Mouse (Mus musculus) kidney, postnatal 0 days (tissue): ENCODE results near the gene Fads6. TPM values are rescaled to one million over a fixed set of nuclear protein-coding genes. Genes with fewer than 3 reads are reported as not detected.

Experiments used
- ATAC-seq: fragments of 200-750 bp; cut with Nextera tagmentation; replicated peaks from 2 replicates; pipeline ENCODE4 v1.8.0; 2017; ENCODE audit warnings: low read depth, moderate number of reproducible peaks, moderate TSS enrichment, moderate library complexity; ENCODE audit not compliant: low FRiP score
- DNase-seq: peaks from one replicate; pipeline ENCODE4 v3.0.0-alpha.2; 2016; ENCODE audit warnings: low spot score
- H3K27ac ChIP-seq: fragments of 300-500 bp; sonication (generic); 2 replicates; pipeline ENCODE4 v1.5.1; 2014; ENCODE audit warnings: mild to moderate bottlenecking
- H3K27me3 ChIP-seq: fragments of 300-500 bp; sonication (generic); 2 replicates; pipeline ENCODE4 v1.6.1; 2014; ENCODE audit warnings: low read length, mixed read lengths; ENCODE audit not compliant: insufficient read depth
- H3K36me3 ChIP-seq: fragments of 300-500 bp; sonication (generic); 2 replicates; pipeline ENCODE4 v1.6.1; 2014; ENCODE audit warnings: low read length, mixed read lengths; ENCODE audit not compliant: insufficient read depth
- H3K4me1 ChIP-seq: fragments of 300-500 bp; sonication (generic); replicated peaks from 2 replicates; pipeline ENCODE4 v1.6.1; 2014; ENCODE audit warnings: antibody characterized with exemption, low read length, mixed read lengths; ENCODE audit not compliant: insufficient read depth
- H3K4me2 ChIP-seq: fragments of 300-500 bp; sonication (generic); 2 replicates; pipeline ENCODE4 v1.6.1; 2014; ENCODE audit warnings: mild to moderate bottlenecking, low read length, moderate library complexity, mixed read lengths
- H3K4me3 ChIP-seq: fragments of 300-500 bp; sonication (generic); replicated peaks from 2 replicates; pipeline ENCODE4 v1.5.1; 2014; ENCODE audit warnings: low read depth, low read length
- H3K9ac ChIP-seq: fragments of 300-500 bp; sonication (generic); 2 replicates; pipeline ENCODE4 v1.6.1; 2014; ENCODE audit warnings: low read depth, low read length
- H3K9me3 ChIP-seq: fragments of 300-500 bp; sonication (generic); replicated peaks from 2 replicates; pipeline ENCODE4 v1.6.1; 2016; ENCODE audit warnings: low read length, inconsistent platforms, mixed read lengths
- CTCF ChIP-seq: IDR thresholded peaks from 2 replicates; pipeline ENCODE4 v1.5.1; 2016; ENCODE audit warnings: antibody characterized with exemption, low read depth, mild to moderate bottlenecking, moderate library complexity
- WGBS: fragments of 180-500 bp; shearing (Covaris S2); extraction: QIAGEN DNeasy Blood & Tissue Kit; methylation state at CpG from one replicate; pipeline ENCODE4 v1.1.7; 2014; 5-methylcytosine and 5-hydroxymethylcytosine counted together
- polyA plus RNA-seq: library from polyadenylated mRNA; unstranded; fragments of >200 nt; fragmentation: Nextera tagmentation; extraction: Ambion mirVana; gene quantifications from 2 replicates; pipeline ENCODE4 v1.2.1, GENCODE M21; 2015

The Fads6 gene
- polyA plus RNA-seq, 1 experiment from 2014 or later = 1.1 TPM

DNA sequence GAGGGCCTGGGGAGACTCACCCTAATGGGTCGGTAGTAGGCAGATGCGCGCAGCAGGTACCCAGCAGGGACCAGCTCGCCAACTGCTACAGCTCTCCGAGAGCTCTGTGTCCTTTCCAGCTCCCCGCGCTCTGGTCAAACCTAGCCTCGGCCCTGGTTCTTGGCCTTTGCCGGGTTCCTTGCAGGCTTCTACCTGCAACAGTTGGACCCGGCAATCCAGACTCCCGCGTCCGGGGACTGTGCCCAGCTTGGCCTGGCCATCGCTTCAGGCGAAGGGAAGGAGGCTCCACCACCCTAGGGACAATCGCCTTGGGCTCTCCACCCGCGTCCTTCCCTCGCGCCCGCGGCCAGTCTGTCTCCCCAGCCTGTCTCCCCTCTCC lies 31.1 kb downstream of the Fads6 start:
- Histone ChIP-seq H3K9me3 (no peaks in the 10 kb centered on the region), H3K9ac (no peak overlapping the region), H3K4me1 (peaks cover 14% of the 10 kb centered on the region; the same call in 1 of the 2 replicates), H3K36me3 (no peaks in the 10 kb centered on the region), H3K4me2 (peak overlapping the region; percentile 60), H3K4me3 (peak overlapping the region; percentile 31), H3K27ac (no peak overlapping the region), H3K27me3 (peaks cover 55% of the 10 kb centered on the region)
- DNase-seq = no peak
- no peak for ATAC-seq
- TF ChIP-seq CTCF = no peak
- 2% methylated on average over 22 of the region's 22 CpGs for WGBS

DNA sequence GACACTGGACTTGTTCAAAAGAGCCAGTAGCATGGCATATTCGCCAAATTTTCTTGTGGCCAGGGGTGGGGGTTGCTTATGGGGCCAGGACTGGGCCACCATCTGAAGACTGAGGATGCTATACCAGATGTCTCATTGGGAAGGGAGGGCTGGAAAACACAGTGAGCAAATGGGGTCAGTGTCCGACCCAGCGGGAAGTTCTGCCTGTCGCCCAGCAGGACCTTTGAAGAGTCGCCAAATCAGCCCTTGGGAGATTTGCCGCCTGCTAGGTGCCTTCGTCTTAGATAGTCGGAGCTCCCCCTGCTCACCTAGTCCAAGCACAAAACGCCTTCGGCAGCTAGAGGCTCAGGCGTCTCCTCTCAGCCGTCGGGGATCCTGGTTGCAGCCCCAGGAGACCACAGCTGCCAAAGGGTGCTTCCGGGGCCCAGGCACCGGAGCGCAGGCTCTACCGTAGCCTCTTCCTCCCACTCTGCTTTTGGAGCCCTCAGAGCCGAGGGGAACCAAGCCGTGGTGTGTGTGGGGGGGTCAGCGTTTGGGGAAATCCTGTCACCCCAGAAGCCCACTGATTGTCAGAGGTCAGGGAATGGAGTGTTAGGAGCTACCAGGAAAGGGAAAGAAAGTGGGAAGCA lies 31.6 kb downstream of the Fads6 start:
- Histone ChIP-seq H3K4me3 (0 out of 2 replicates have a peak overlapping the region, but pooled peaks have one; percentile 4), H3K9ac (no peak overlapping the region), H3K27ac (no peak overlapping the region), H3K4me1 (peaks cover 14% of the 10 kb centered on the region; the same call in 1 of the 2 replicates), H3K36me3 (no peaks in the 10 kb centered on the region), H3K9me3 (no peaks in the 10 kb centered on the region), H3K4me2 (no peak overlapping the region), H3K27me3 (peaks cover 58% of the 10 kb centered on the region)
- TF ChIP-seq CTCF = no peak
- 5% methylated on average over 20 of the region's 20 CpGs for WGBS
- no peak for DNase-seq
- no peak for ATAC-seq

DNA sequence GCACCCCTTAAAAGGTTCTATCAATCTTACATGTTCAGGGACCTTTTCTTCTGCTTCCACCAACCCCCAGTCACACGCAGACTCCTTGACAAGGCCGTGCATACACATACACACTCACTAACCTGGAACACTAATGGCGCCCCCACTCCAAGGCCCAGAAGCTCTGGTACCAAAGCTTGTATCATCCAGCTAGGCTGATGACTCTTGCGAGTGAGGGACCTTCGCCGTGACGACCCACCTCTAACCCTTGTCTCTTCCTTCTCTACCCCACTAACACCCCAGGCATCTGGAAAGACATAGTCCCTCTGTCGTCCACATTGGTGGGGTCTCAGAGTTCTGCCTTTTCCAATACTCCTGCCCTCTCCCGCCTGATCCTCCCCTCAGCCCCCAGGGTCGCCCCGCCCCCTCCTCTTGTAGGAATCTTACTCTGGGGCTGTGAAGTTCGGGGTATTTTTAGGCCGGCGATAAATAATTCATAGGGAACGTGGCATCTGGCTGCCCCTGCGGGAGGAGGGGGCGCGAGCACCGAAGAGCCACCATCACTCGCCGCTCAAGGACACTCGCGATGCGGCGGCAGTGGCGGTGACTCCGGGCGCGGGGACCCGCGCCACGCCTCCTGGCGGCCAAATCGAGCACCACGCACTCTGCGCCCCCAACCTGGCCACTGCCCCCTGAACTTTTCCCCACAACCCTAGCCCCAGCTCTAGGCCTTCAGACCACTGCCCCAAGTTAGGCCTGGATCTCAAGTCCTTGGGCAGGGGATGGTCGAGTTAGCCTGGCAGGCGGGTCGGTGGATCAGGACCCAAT lies 32.4 kb downstream of the Fads6 start:
- Histone ChIP-seq H3K4me3 (no peak overlapping the region; the same call in 1 of the 2 replicates), H3K4me1 (peaks cover 14% of the 10 kb centered on the region; the same call in 1 of the 2 replicates), H3K4me2 (peak overlapping the region; percentile 46), H3K9me3 (no peaks in the 10 kb centered on the region), H3K27ac (no peak overlapping the region), H3K36me3 (no peaks in the 10 kb centered on the region), H3K9ac (no peak overlapping the region), H3K27me3 (peaks cover 58% of the 10 kb centered on the region)
- WGBS = 8% methylated on average over 39 of the region's 39 CpGs
- TF ChIP-seq CTCF = peak; percentile 68
- DNase-seq (peak; percentile 47), ATAC-seq (no peak)

DNA sequence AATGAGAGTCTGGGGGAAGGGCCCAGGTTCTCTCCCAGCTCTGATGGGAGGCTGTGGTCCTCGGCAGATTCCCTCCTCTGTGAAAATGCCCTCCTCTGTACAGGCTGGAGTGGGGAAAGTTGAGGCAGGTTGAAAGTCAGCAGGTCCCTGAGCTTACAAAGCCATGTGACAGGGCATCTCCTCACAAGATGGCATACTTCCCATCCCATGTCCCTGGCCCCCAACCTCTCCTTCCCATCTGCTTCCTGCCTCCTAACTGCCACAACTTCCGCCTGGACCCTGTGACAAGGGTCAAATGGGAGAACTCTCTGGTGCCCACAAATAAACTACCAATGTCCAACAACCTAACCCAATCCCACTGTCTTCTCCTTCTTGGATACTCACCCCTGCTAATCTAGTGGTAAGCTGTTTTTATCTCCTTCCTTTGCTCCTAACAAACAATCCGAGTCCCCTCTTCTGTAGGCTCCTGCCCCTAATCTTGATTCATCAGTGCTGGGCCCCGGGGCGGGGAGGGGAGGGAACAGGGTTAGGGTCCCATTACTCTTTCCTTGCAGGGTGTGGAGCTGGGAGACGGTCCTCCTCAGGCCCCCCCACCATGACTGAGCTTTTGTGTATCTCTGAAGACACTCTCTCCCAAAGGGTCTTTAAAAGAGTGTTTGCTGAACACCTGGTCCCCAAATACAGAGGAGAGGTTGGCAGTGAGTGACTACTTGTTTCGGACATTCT lies 33.2 kb downstream of the Fads6 start:
- WGBS = 68% methylated on average over 7 of the region's 7 CpGs

DNA sequence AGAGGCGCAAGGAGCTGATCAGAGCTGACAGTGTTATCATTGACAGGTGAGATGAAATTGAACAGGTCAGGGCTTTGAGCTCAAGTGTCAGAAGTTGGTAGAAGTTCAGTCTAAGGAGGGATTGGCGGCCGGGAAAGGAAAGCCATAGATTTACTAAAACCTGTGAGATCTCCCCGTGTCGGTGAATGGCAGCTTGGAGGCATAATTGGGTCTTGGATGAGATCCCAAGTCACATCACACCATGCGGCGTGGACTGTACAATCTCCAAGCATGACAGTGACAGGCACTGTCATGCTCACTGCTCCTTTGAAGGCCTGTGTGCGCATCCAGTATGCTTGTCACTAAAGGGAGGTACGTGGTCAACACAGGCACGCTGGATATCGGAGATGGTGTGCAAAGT lies 34.5 kb downstream of the Fads6 start:
- H3K36me3 ChIP-seq = no peaks in the 10 kb centered on the region
- peaks cover 62% of the 10 kb centered on the region for H3K27me3 ChIP-seq
- ATAC-seq = no peak
- H3K27ac ChIP-seq = no peak overlapping the region
- H3K4me3 ChIP-seq = no peak overlapping the region
- peaks cover 14% of the 10 kb centered on the region; the same call in 1 of the 2 replicates for H3K4me1 ChIP-seq
- WGBS = 81% methylated on average over 11 of the region's 11 CpGs
- no peaks in the 10 kb centered on the region for H3K9me3 ChIP-seq
- H3K4me2 ChIP-seq = no peak overlapping the region
- DNase-seq = no peak
- no peak for TF ChIP-seq CTCF
- no peak overlapping the region for H3K9ac ChIP-seq

More for the DNA sequence above, 33.2 kb downstream of the Fads6 start:
- H3K27me3 ChIP-seq = peaks cover 58% of the 10 kb centered on the region
- H3K4me2 ChIP-seq = no peak overlapping the region
- H3K9me3 ChIP-seq = no peaks in the 10 kb centered on the region
- H3K4me3 ChIP-seq = no peak overlapping the region
- no peak overlapping the region for H3K9ac ChIP-seq
- ATAC-seq = no peak
- H3K4me1 ChIP-seq = peaks cover 14% of the 10 kb centered on the region; the same call in 1 of the 2 replicates
- TF ChIP-seq CTCF = no peak
- no peak overlapping the region for H3K27ac ChIP-seq
- H3K36me3 ChIP-seq = no peaks in the 10 kb centered on the region
- no peak for DNase-seq

DNA sequence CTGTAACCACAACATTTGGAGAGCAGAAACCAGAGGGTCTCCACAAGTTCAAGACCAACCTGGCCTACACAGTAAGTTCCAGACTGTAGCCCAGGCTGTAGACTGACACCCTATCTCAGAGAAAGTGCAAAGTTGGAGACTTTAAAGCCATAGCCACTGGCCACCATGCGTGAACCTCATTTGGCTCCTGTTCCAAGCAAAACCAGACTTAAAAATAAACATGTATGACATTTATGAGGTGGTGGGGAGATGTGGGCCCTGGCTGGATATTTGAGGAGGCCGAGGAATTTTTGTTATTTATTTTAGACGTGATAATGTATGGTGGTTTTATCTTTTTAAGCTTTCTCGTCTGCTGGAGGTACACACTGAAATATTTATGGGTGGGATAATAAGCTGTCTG lies 38.3 kb downstream of the Fads6 start:
- Histone ChIP-seq H3K27me3 (peaks cover 41% of the 10 kb centered on the region), H3K36me3 (no peaks in the 10 kb centered on the region), H3K4me2 (no peak overlapping the region), H3K4me1 (no peaks in the 10 kb centered on the region), H3K9me3 (no peaks in the 10 kb centered on the region), H3K9ac (no peak overlapping the region), H3K27ac (no peak overlapping the region), H3K4me3 (no peak overlapping the region)
- WGBS = 40% methylated on average over 4 of the region's 4 CpGs
- no peak for TF ChIP-seq CTCF
- DNase-seq = no peak
- no peak for ATAC-seq
